12 mouse cellular contexts compared by ENCODE assay signal in the genomic region with DNA sequence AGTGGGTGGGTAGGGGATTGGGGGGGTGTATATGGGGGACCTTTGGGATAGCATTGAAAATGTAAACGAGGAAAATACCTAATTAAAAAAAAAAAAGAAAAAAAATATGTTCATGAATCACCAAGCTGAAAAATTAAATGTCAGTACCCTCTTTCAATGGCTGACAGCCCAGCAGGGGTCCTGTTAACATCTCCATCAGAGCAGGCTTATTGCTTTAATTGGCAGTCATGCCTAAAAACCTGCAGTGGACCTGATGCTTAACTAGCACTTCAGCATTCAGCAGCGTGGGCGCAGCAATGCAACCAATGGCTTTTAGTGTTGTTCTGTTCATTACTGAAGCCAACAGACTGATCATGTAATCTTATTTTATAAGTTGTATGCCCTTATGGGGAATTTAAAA.
DNase-seq lines count a peak whose midpoint lies in the region; ATAC-seq lines count a peak whose summit lies in the region.
"Had no signal": no experiment of that assay in that cellular context is flagged by ENCODE, and none has a peak within 500 bp of the region (broad histone marks: within the 10 kb centered on the region; RNA-seq: fewer than 3 reads in every experiment).

No protein-coding gene starts in this region.

- ATAC-seq in granulocyte monocyte progenitor cell, adult 5-6 weeks (replicated peaks; ENCODE audit: poor library complexity, severe bottlenecking): no peak
- ATAC-seq: intestine, embryonic 16.5 days had no signal

- intact Hi-C loops in left cerebral cortex, postnatal 4 days (cut with DNase I): no loop called here
- intact Hi-C loops in left cerebral cortex, postnatal 36 days (cut with DNase I): no loop called here
- intact Hi-C loops in gastrocnemius, postnatal 14 days (cut with DNase I; ENCODE audit: low total_unique reads): no loop called here

- DNase-seq in left cerebral cortex, postnatal 4 days: peak; percentile 42
- no peak for DNase-seq in left cerebral cortex, postnatal 36 days (ENCODE audit: low spot score in 2 of 2)
- peak; percentile 23 for DNase-seq in cerebellum, adult 9-10 months
- DNase-seq in embryo, embryonic 10 days (ENCODE audit: low spot score): peak; percentile 9
- DNase-seq in gastrocnemius, postnatal 14 days: no peak
- no peak for DNase-seq in kidney, postnatal 36 days
- DNase-seq: layer of hippocampus, postnatal 36 days; lung, adult 18-20 months; right cerebral cortex, adult 18-20 months; thymus, adult 18-20 months had no signal

Comparison
In these comparisons a context has a peak if more than half of its experiments do, and no peak if none do; other contexts are left out.
1. DNase-seq: peak in left cerebral cortex, postnatal 4 days (single experiment), cerebellum, adult 9-10 months (single experiment) and embryo, embryonic 10 days (single experiment); none in left cerebral cortex, postnatal 36 days (0 of 2), gastrocnemius, postnatal 14 days (single experiment) and kidney, postnatal 36 days (0 of 2).